Mouse (Mus musculus): ENCODE results near the gene P2rx7.

DNA sequence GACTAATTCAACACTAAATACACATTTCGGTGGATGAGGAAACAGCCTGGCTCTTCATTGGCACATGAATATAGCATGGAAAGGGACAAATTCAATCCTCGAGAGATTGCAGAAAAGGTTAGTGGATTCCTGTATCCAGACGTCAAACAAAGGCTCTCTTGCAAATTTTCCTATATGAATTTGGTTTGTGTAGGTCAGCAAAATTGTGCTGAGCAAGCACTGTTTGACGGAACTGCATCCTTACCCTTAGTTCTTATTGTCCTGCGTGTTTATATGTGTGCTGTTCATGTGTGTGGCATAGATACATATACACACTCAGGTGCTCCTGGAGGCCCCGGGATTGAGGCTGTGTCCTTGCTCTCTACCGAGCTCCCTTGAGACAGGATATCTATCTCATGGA is 45.4 kb downstream of the P2rx7 start:
- TF ChIP-seq POLR2A (IDR thresholded peaks at IDR 0.05; ENCODE audit: low read depth, low read length) (no peak), CTCF (conservative IDR thresholded peaks at IDR 0.05; ENCODE audit: insufficient read depth, insufficient read length, low read depth, low read length) (no peak)
